Mouse (Mus musculus) kidney, postnatal 10 days (tissue): ENCODE results near the gene Sertad2.

Experiments used
- DNase-seq: peaks from one replicate; pipeline ENCODE4 v3.0.0; 2021; ENCODE audit warnings: mixed read lengths

Sertad2 gene

GRCm38 (mm10) chr11:20646986-20647726 lies 104.1 kb downstream of the Sertad2 start:
- DNase-seq = peak; percentile 7

DNA sequence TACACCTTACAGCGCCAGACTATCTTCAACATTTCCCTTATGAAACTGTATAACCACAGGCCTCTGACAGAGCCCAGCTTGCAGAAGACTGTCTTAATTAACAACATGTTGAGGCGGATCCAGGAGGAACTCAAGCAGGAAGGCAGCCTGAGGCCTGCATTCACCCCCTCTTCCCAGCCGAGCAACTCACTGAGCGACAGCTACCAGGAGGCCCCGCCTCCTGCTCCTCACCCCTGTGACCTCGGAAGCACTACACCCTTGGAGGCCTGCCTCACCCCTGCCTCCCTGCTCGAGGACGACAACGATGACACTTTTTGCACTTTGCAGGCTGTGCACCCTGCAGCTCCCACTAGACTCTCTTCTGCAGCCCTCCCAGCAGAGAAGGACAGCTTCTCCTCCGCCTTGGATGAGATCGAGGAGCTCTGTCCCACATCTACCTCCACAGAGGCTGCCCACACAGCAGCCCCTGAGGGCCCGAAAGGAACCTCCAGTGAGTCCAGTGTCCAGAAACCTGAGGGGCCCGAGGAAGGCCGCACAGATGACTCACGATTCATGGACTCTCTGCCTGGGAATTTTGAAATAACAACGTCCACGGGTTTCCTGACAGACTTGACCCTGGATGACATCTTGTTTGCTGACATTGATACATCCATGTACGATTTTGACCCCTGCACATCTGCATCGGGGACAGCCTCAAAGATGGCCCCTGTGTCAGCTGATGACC lies 105.0 kb downstream of the Sertad2 start:
- peak; percentile 75 for DNase-seq

DNA sequence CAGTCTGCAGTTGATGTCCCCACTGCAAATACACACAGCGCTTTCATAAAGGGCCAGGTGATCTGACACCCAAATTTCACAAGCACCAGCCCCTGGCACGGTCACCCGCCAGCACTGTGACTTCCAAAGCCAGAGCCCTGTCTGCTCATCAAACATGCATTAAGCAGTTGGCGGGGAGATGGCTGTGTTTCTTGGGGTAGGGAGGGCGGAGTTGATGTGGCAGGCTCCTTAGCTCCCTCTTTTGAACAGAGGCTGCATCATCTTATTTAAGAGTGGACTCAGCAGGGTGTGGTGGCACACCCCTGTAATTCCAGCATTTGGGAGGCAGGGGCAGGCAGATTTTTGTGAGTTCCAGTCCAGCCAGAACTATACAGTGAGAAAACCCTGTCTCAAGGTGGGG lies 106.4 kb downstream of the Sertad2 start:
- DNase-seq = no peak

DNA sequence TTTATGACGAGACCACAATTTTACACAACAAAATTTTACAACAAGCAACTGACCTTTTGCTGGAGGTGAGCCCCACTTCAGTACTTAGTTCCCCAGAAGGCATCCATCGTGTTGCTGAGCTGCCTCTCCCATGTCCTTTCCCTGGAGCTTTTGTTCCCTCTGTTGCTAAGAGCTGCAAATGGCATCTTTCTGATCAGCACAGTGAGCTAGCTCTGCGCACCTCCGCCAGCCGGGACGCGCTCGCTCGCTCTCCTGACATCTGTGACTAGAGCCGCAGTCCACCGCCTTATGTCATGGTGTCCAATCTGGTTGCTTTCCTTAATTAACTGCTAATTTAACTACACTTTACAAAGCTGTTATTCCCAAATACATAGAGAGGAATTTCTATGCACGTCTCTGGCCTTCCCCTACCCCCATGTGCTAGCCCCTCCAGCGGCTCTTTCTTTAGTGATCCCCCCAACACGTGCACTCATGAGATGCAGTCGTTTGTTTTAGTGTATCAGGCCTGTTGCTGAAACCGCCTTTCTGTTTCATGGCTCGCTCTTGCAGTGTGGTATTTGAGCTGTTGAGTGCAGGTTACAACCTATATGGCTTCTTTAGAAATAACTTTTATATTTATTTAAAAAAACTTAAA lies 107.1 kb downstream of the Sertad2 start:
- no peak for DNase-seq

- DNase-seq = no peak
These were observed 108.1 kb downstream of the Sertad2 start for GRCm38 (mm10) chr11:20651166-20651565.

GRCm38 (mm10) chr11:20655795-20656710 lies 113.0 kb downstream of the Sertad2 start:
- peak; percentile 79 for DNase-seq

GRCm38 (mm10) chr11:20656711-20657057 lies 113.6 kb downstream of the Sertad2 start:
- DNase-seq = no peak

- peak; percentile 61 for DNase-seq
These were observed 116.0 kb downstream of the Sertad2 start for GRCm38 (mm10) chr11:20659094-20659493.

DNA sequence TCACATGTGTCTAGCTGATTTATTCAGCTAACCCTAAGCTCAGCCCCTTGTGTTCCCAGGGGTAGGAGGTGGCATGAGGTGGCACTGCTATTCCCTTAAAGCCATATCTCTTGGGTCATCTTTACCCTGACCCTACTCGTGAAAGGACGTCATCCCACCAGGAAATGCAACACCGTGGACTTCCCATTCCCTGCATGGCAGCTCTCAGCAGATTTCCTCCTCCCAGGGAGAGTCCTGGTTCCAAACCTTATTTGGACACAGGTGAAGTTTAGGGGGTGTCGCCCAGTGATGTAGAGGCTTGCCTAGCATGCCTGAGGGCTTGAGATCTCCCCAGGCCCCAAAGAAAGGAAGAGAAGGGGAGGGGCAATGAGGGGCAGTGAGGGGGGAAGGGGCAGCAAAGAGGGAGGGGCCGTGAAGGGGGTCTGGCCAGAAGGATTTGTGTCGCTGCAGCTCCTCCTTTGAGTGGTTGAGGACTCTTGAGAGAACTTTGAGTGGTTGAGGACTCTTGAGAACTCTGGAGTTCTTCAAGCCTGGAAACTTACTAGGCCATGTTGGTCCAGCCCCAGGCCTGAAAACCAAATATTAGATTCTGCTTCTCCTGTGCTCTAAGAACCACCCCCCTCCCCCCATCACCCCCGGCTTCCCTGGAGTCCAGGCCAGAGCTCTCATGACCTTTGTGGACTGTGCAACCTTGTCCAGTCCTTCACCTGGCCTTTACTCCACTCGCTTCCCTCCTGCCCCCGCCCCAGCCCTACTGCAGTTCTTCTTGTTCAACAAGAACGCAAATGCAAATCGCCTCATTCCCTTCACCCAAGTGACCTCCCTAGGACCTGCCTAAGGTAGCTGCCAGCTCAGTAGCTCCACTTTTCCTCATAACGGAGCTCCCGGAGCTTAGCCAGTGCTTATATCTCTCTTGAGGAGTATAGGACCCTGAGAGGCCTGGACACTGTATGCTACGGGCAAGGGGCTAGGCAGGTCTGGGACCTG lies 117.4 kb downstream of the Sertad2 start:
- no peak for DNase-seq

DNA sequence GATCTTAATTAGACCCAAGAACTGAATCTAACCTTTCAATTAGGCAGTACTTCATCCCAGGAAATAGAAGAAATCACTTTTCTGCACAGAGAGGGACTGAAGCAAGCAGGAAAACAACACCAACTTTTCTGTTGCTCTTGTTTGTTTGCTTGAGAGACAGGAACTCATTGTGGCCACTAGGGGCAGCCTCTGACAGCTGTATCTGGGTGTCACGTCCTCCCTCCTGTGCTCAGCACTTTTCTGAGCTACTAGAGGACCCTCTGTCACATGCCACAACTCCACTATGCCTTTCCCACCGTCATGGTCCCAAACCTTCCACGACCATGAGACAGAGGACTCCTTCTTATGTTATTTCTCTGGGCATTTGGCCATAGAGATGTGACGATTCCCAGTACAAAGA lies 118.6 kb downstream of the Sertad2 start:
- peak; percentile 69 for DNase-seq

GRCm38 (mm10) chr11:20662811-20663210 lies 119.8 kb downstream of the Sertad2 start:
- DNase-seq = no peak

GRCm38 (mm10) chr11:20663580-20664198 lies 120.6 kb downstream of the Sertad2 start:
- DNase-seq = no peak

GRCm38 (mm10) chr11:20664878-20665277 lies 121.8 kb downstream of the Sertad2 start:
- no peak for DNase-seq

DNA sequence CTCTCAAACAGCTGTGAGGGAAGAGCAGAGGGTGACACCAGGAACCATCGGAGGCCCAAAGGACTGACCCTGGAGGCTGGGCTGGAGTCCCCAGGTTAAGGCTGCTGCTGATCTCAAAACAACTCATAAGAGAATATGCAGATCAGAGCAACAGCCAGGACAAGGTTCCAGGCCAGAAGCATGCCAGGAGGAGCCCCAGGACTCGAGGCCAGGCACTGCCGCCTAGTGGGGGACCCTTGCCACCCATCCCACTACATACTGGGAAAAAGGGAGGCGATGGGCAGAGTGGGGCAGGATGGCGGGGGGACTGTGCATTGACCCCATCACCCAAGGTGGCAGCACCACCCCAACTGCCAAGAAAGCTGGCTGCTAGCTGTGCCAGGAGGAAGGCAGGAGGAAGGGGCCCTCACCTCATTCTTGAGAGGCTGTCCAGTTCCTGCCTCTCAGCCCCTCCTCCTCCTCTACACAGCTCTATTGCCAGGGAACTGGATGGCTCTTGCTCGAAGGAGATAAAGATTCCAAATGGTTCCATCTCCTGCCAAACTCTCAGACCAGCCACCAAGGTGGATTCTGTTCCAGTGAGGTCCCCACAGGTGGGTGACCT lies 128.8 kb downstream of the Sertad2 start:
- peak; percentile 41 for DNase-seq

DNA sequence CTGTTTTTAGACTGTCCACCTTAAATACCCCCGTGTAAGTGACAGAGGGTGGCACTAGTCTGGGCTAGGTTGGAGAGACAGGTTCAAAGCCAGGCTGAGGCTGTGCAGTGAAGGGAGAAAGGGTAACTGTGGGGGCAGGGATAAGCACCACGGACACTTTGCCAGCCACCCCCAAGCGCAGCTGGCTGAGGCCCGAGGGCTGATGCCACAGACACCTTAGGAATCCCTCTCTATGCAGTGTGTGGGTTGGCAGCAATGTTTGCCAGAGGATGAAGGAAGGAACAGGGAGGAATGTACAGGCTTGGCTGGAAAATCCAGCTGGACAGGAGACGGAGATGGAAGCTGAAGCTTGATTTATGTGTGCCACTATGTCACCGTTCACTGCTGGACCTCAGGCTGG lies 129.5 kb downstream of the Sertad2 start:
- DNase-seq = no peak

DNA sequence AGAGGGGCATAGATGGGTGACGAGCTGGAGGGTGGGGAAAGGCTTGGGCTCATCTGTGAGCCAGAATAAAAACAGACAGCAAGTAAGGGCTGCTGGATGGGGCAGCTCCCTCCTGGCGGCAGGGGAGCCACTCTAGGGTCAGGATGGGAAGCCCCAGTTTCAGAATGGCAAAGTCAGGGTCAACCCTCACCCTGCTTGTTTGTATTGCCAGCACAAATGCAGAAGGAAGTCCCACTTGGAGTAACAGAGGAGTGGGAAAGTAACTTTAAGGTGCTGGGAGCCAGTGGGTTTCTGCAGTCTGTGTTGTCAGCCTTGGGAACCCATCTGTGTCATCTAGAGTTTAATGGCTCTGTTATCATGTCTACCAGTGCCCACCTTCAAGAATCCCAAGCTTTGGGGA lies 136.3 kb downstream of the Sertad2 start:
- DNase-seq = no peak

DNA sequence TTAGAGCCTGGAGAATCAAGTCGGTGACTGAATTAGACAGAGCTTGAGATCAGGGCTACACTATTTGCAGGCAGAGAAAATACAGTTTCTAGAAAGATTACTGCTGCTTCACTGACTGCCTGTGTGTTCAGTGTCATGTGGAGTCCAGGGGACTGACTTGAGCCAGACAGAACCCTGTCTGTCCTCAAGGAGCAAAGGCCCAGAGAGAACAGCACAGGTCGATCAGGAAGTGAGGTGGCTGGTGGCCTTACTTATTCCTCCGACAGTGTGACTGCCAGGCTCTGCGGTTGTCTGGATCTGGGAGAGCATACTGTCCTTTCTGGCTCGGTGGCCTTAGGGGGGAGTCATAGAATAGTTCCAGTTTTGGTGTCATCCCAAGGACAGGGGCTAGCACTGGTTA lies 137.7 kb downstream of the Sertad2 start:
- no peak for DNase-seq

- DNase-seq = no peak
These were observed 138.6 kb downstream of the Sertad2 start for GRCm38 (mm10) chr11:20681679-20682078.

GRCm38 (mm10) chr11:20691000-20691399 lies 147.9 kb downstream of the Sertad2 start:
- peak; percentile 82 for DNase-seq
